Mouse (Mus musculus): ENCODE data around the gene Pgap2.

- TF ChIP-seq CTCF (conservative IDR thresholded peaks at IDR 0.05; ENCODE audit: low read length) (no peak), POU5F1 (IDR thresholded peaks at IDR 0.05; ENCODE audit: borderline replicate concordance, low read length) (no peak)
These were observed 49.9 kb downstream of the Pgap2 start for GRCm38 (mm10) chr7:102259716-102260479.

All from E14TG2a.4 (cell line).